Mouse (Mus musculus) splenic B cell, adult 2 months (primary cell): ENCODE data around the gene Tbcb.
A peak's percentile ranks its signal among the peaks of the same experiment; 100 is the strongest.
"Not testable (repeated sequence)": the region's sequence is repeated elsewhere in the genome, so short reads cannot be mapped to it uniquely, and the experiment has no call there.

Source experiments
- DNase-seq: peaks from one replicate; pipeline ENCODE4 v3.0.0-alpha.2; 2011; ENCODE audit warnings: low read depth, low spot score
- H3K27me3 ChIP-seq: 2 replicates; pipeline ENCODE4 v1.6.1; 2012; ENCODE audit warnings: mild to moderate bottlenecking, low read length, moderate library complexity, mixed read lengths; ENCODE audit not compliant: control insufficient read depth, poor library complexity, insufficient read depth, severe bottlenecking
- H3K36me3 ChIP-seq: 2 replicates; pipeline ENCODE4 v1.6.1; 2012; ENCODE audit warnings: mild to moderate bottlenecking, low read length, moderate library complexity, mixed read lengths; ENCODE audit not compliant: control insufficient read depth, poor library complexity, insufficient read depth, severe bottlenecking

Gene Tbcb

DNA sequence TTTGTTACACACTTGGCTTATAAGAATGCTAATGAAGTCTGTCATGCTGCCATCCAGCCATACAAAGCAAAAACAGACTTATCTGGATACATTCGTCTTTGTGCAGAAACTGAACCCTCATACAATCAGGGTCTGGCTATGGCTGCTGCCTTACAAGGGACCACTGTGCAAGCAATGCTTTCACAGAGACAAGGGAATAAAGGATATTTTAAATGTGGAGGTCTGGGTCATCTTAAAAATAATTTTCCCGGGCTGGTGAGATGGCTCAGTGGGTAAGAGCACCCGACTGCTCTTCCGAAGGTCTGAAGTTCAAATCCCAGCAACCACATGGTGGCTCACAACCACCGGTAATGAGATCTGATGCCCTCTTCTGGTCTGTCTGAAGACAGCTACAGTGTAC is 25.7 kb downstream of the Tbcb start:
- not testable (repeated sequence) for H3K27me3 ChIP-seq, DNase-seq, H3K36me3 ChIP-seq

DNA sequence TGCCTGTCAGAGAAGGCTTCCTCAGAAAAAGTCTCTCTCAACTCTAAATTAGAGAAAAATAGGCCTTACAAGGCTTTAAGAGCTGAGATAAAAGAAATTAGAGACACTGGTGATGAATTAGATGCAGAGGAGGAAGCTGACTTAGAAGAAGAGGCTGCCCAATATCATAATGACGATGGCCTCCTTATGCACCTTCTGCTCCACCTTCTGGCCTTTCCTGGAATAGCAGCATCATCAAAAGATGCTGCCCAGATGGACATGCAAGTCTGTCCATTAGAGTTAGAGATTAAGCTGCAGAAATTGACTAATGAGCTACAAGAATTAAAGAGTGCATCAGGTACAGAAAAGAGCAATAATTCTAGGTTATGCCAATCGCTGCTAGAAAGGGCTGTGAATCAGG is 26.7 kb downstream of the Tbcb start:
- Histone ChIP-seq H3K27me3 (no peaks in the 10 kb centered on the region), H3K36me3 (no peaks in the 10 kb centered on the region)
- DNase-seq: peak; percentile 86

DNA sequence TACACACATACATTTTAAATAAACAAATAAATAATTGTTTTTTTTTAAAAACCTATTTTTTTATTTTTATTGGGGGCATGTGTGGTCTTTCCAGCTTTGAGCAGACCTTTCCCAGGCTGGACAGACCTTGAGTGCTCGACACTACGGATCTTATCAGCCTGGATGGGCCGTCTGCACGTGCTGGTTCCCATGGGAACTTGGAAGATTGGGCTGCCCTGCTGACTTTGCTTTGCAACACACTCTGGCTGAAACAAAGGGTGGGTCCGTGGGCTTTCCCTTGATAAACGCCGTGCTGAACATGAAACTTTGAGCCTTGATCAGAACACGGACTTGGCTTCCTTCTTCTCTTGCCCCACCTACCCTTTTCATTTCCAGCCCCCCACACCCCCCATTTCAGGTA is 27.7 kb downstream of the Tbcb start:
- Histone ChIP-seq H3K36me3 (no peaks in the 10 kb centered on the region), H3K27me3 (no peaks in the 10 kb centered on the region)
- DNase-seq: no peak

DNA sequence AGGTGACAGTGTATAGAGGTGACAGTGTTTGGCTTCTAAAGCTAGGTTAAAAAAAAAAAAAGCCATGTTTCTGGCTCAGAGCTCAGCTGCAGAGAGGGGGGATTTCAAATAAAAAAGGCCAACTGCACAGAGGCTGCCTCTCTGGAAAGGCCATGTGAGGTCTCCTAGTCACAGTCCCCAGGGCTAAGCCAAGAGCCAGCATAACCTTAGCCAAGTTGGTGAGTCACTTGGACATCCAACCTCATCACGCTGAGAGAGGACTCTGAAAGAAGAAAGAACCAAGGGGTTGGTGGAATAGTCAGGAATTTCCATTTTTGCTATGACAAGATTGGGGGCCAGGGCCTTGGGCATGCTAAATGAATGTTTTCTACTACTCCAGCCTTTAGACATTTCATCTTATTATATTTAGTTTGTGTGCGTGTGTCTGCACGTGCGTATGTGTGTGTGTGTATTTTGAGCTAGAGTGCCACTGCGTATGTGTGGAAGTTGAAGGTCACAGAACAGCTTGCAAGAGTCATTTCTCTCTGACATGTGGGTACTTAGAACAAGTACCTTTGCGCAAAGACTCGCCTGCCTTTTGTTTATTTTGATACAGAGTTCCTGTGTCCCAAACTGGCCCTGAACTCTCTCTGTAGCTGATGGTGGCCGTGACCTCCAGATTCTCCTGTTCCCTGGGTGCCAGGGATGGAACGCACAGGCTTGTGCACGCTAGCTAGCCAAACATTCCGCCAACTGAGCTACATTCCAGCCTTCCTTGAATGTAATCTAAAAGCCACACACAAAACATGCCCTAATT is 29.0 kb downstream of the Tbcb start:
- DNase-seq: no peak
- H3K36me3 ChIP-seq: no peaks in the 10 kb centered on the region
- H3K27me3 ChIP-seq: no peaks in the 10 kb centered on the region

DNA sequence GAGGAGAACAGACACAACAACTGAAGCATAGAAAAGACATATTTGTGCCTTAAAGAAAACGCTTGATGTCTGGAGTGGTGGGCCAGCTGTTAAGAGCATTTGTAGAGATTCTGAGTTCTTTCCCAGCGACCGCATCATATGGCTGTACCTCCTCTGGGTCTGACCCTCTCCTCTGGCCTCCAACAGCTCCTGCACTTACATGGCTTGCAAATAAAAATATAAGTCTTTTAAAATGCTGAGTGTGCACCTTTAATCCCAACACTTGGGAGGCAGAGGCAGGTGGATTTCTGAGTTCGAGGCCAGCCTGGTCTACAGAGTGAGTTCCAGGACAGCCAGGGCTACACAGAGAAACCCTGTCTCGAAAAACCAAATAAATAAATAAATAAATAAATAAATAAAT is 31.4 kb downstream of the Tbcb start:
- not testable (repeated sequence) for H3K36me3 ChIP-seq, DNase-seq, H3K27me3 ChIP-seq

DNA sequence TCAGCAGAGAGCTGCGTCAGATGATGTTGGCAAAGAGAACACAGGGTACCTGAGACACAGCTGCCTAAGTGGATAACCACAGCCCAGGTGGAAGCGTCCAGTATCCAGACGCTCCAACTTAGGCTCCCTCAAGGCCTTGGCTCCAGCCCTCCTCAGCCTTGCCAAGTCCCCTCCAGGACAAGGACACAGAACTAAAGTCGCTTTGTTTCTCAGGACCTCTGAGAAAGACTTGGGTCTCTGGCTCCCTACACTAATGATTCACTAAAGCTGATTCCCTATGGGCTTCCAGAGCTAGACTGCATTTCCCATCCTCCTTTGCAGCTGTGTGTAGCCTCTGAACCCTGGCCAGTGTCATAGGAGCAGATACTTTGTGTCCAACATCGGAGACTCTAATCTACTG is 31.9 kb downstream of the Tbcb start:
- no peaks in the 10 kb centered on the region for H3K27me3 ChIP-seq
- no peaks in the 10 kb centered on the region for H3K36me3 ChIP-seq
- no peak for DNase-seq

DNA sequence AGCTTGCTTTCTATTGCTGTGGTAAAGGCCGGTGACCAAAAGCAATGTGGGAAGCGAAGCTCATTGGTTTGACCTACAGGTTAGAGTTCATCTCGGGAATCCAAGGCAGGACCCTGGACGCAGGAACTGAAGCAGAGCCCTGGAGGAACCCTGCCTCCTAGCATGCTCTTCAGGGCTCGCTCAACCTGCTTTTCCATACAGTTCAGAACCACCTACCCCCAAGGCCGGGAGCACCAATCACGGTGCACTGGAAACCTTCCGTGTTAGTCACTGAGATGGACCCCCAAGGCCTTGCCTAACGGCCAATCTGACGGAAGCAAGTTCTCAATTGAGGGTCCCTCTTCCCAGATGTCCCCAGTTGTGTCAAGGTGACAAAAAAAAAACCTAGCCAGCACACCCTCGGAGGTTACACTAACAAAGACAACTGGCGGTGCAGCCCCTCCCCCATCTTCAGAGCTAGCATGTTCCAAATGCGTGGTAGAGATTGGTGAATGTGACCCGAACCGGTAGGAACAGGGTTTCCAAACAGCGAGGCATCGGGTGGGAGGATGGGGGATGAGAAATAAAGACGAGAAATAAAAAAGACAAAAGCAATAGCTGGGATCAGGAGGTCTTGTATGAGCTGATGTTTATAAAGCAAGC is 32.5 kb downstream of the Tbcb start:
- H3K36me3 ChIP-seq: no peaks in the 10 kb centered on the region
- H3K27me3 ChIP-seq: no peaks in the 10 kb centered on the region
- DNase-seq: no peak

DNA sequence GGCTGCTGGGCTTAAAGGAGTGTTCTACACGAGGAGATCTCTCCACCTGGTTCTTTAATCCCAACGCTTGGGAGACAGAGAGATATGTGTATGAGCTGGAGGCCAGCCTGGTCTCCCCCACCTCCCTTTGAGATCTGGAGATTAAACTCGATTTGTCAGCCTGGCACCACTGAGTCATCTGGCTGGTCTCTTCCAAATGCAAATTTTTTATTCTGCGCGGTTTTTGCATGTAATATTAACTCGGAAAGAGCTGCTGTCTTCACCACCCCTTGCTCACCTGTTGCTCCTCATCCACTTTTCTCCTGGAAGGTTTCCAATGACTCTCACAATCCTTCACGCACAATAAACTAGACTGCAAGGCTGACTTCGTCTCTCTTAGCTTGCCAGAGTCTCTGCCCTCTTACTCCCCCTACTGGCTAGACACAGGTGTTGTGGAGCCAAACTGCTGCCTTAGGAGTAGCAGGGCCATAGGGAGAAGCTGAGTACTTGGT is 33.5 kb downstream of the Tbcb start, which contains the start of gene Capns1:
Gene Capns1 (minus strand): TSS at position 331 of the 491 bp plus-strand sequence.
- H3K27me3 ChIP-seq: no peaks in the 10 kb centered on the region
- no peaks in the 10 kb centered on the region for H3K36me3 ChIP-seq
- DNase-seq: peak; percentile 89

DNA sequence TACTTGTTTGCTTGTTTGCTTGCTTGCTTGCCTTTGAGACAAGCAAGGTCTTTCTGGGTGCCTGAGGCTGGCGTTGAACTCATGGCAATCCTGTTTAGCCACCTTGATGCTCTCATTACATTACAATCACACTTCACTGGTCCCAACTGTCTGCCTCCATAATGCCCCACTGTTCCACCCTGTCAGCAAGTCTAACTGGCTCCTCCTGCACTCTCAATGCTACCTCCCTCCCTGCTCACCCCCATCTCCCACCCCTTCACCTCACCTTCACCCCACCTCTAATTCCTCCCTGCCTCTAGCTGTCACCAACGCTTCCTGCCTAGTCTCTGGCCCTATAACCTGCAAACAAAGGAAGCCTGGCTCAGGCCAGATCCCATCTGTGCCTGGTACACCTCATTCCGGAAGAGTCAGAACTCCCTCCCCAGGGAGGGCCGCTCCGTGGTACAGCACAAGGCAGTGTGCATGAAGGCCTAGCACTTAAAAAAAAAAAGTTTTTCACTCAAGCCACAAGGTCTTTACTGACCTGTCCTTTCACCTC is 34.4 kb downstream of the Tbcb start:
- Histone ChIP-seq H3K36me3 (no peaks in the 10 kb centered on the region), H3K27me3 (no peaks in the 10 kb centered on the region)
- no peak for DNase-seq

DNA sequence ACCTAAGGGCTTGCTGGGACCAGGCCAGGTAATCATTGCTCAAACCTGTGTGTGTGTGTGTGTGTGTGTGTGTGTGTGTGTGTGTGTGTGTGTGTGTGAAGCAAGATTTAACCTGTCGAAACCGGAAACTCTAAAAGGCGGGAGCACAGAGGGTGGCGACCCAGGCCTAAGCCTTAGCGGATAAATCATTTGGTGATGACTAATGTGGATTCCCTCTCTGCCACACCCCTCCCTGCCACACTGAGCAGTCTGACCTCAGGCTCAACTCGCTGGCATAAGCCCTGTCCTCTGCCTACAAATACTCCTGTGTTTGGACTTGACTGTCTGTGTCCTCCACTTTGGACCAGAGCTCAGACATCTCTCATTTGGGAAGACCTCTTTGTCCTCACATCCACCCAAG is 35.9 kb downstream of the Tbcb start:
- Histone ChIP-seq H3K36me3 (no peaks in the 10 kb centered on the region), H3K27me3 (no peaks in the 10 kb centered on the region)
- DNase-seq: no peak

DNA sequence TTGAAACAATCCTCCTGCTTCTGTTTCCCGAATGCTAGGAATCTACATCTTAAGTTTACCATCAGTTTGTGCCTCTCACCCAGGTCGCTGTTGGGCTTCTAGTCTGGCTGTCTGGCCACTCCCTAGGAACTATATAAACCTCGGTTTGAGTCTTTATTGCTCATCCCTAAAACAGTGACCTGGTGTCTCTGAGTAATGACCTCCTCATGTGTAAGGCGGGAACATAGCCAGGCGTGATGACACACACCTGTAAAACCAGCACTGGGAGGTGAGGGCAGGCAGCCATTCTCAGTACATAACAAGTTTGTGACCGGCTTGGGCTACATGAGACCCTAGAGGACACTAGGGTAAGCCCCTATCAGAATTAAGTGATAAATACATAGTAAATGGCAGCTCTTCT is 36.6 kb downstream of the Tbcb start:
- Histone ChIP-seq H3K36me3 (no peaks in the 10 kb centered on the region), H3K27me3 (no peaks in the 10 kb centered on the region)
- no peak for DNase-seq

DNA sequence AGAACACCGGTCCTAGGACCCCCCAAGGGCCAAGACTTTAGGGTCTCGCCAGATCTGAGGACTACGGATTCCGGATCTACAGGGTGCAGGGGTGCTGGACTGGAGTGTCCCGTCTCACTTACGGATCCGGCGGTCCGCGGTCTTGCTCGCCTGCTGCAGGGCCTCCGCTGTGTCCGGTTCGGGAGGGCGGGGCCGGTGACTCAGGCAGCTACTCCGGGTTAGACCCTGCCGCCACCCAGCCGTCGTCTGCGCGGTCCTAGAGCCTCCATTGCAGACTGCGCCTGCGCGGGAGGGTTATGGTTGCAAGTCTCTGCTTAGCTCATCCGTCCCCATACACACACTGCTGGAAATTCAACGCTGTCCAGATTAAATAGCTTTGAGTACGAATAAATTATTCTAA is 37.2 kb downstream of the Tbcb start:
- Histone ChIP-seq H3K36me3 (no peaks in the 10 kb centered on the region), H3K27me3 (no peaks in the 10 kb centered on the region)
- DNase-seq: peak; percentile 96

DNA sequence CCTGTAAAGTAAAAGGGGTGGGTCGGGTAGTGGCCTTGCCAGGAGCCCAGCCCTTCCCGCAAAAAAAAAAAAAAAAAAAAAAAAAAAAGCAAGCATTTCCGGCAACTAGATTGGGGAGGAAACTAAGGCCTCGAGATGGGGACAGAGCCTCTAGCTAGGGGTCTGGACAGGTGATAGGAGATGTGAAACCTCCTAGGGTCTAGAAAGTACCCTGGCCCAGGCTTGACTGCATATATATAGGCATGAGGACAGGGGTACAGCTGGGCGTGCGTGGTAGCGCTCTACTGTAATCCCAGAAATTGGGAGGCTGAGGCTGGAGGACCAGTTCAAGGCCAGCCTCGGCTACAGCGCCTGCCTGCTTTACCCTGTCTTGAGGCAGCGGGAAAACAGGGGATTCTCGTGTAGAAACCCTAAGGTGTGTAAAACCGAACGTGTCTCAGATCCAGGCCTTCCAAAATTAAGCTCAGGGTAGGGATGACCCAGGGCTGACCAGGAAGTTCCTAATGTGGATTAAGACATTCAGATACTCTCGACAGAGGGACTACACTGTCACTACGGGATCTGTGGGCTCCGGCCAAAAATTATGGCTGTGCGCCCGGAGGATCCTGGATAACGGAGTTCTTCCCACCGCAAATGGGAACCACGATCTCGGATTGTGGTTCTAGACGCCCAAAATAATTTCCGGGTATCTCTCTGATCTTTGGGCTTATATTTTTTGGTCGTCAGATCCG is 37.8 kb downstream of the Tbcb start:
- DNase-seq: peak; percentile 48
- H3K27me3 ChIP-seq: no peaks in the 10 kb centered on the region
- no peaks in the 10 kb centered on the region for H3K36me3 ChIP-seq

DNA sequence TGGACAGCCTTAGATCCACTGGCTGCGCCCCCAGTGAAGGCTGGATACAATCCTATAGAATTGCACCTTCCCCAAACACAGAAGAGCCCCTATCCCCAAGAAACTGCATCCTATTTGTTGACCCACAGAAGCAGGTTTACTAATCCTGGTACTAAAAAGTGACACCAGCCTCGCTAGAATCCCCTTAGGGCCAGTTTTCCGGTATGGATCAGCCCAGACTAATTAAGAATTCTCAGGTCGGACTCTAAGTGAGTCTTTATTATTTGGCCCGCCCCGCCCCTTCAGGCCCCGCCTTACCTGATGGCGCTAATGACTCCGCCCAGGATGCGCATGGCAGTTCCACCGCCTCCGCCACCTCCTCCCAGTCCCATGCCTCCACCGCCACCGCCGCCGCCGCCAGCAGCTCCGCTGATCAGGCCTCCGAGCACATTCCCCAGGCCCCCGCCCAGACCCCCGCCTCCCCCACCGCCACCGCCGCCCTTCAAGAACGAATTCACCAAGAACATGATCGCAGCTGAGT is 38.4 kb downstream of the Tbcb start:
- Histone ChIP-seq H3K27me3 (no peaks in the 10 kb centered on the region), H3K36me3 (no peaks in the 10 kb centered on the region; the same call in 1 of the 2 replicates)
- DNase-seq: peak; percentile 79
